Mouse (Mus musculus) heart, postnatal 0 days (tissue): ENCODE results near the gene Gm11011. TPM values are rescaled to one million over a fixed set of nuclear protein-coding genes. Genes with fewer than 3 reads are reported as not detected.

ENCODE experiments used
- ATAC-seq: fragments of 200-750 bp; cut with Nextera tagmentation; 2 replicates; pipeline ENCODE4 v1.8.0; 2017; ENCODE audit warnings: low read depth, moderate number of reproducible peaks, moderate library complexity; ENCODE audit not compliant: insufficient read depth
- DNase-seq: peaks from one replicate; pipeline ENCODE4 v3.0.0-alpha.2; 2016; ENCODE audit warnings: low spot score
- H3K27ac ChIP-seq: fragments of 300-500 bp; sonication (generic); 2 replicates; pipeline ENCODE4 v1.5.1; 2014; ENCODE audit warnings: low read depth, mild to moderate bottlenecking
- H3K27me3 ChIP-seq: fragments of 300-500 bp; sonication (generic); 2 replicates; pipeline ENCODE4 v1.6.1; 2014; ENCODE audit warnings: low read length, mixed read lengths; ENCODE audit not compliant: control insufficient read depth, insufficient read depth
- H3K36me3 ChIP-seq: fragments of 300-500 bp; sonication (generic); replicated peaks from 2 replicates; pipeline ENCODE4 v1.6.1; 2014; ENCODE audit warnings: low read length, mixed read lengths; ENCODE audit not compliant: control insufficient read depth, insufficient read depth
- H3K4me1 ChIP-seq: fragments of 300-500 bp; sonication (generic); 2 replicates; pipeline ENCODE4 v1.6.1; 2014; ENCODE audit warnings: antibody characterized with exemption; ENCODE audit not compliant: control insufficient read depth, insufficient read depth
- H3K4me2 ChIP-seq: fragments of 300-500 bp; sonication (generic); 2 replicates; pipeline ENCODE4 v1.6.1; 2014; ENCODE audit warnings: low read depth, mild to moderate bottlenecking, low read length, moderate library complexity
- H3K4me3 ChIP-seq: fragments of 300-500 bp; sonication (generic); 2 replicates; pipeline ENCODE4 v1.5.1; 2014; ENCODE audit warnings: low read depth, low read length
- H3K9ac ChIP-seq: fragments of 300-500 bp; sonication (generic); replicated peaks from 2 replicates; pipeline ENCODE4 v1.6.1; 2014; ENCODE audit warnings: low read depth, low read length, mixed read lengths
- H3K9me3 ChIP-seq: fragments of 300-500 bp; sonication (generic); replicated peaks from 2 replicates; pipeline ENCODE4 v1.6.1; 2016; ENCODE audit warnings: low read length; ENCODE audit not compliant: control insufficient read depth
- CTCF ChIP-seq: IDR thresholded peaks from 2 replicates; pipeline ENCODE4 v1.5.1; 2016; ENCODE audit warnings: antibody characterized with exemption, control low read depth, low read depth
- EP300 ChIP-seq: IDR thresholded peaks from 2 replicates; pipeline ENCODE4 v1.6.1; 2016; ENCODE audit warnings: antibody characterized with exemption, low read depth
- WGBS: fragments of 180-500 bp; shearing (Covaris S2); extraction: QIAGEN DNeasy Blood & Tissue Kit; methylation state at CpG from one replicate; pipeline ENCODE4 v1.1.7; 2014; 5-methylcytosine and 5-hydroxymethylcytosine counted together
- polyA plus RNA-seq: library from polyadenylated mRNA; unstranded; fragments of >200 nt; fragmentation: Nextera tagmentation; extraction: Ambion mirVana; gene quantifications from 2 replicates; pipeline ENCODE4 v1.2.1, GENCODE M21; 2015
- total RNA-seq: library from RNA; depleted of rRNA; stranded (reverse); fragments of >200 nt; gene quantifications from 2 replicates; pipeline ENCODE4 v1.2.3, GENCODE M21; 2014; ENCODE audit warnings: low replicate concordance

Gene Gm11011
- total and polyA plus RNA-seq, 2 experiments from 2014 or later, result not detected

DNA sequence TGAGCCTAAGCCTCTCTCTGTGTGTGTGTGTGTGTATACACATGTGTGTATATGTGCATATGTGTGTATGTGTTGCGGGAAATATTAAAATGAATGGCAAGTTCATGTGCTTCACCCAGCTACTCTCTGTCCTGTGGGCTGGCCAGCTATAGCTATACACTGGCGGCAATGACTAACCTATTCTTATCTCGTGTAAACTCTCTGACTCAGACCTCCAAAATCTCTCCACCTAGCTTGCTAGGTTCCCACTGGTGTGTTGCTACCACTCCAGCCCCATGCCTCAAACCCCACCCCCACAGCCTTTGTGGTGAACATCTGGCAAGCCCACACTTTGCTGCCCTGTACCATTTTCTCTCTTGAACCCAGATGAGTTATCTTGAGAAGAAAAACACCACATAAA lies 857 bp downstream of the Gm11011 start:
- DNase-seq, result no peak
- no peak for TF ChIP-seq CTCF
- TF ChIP-seq EP300, result no peak
- Histone ChIP-seq H3K27ac (no peak overlapping the region), H3K9me3 (no peaks in the 10 kb centered on the region), H3K4me3 (no peak overlapping the region), H3K36me3 (no peaks in the 10 kb centered on the region), H3K4me1 (no peaks in the 10 kb centered on the region), H3K9ac (no peak overlapping the region), H3K27me3 (no peaks in the 10 kb centered on the region), H3K4me2 (no peak overlapping the region)
- 52% methylated on average over 3 of the region's 3 CpGs for WGBS
- ATAC-seq, result no peak

DNA sequence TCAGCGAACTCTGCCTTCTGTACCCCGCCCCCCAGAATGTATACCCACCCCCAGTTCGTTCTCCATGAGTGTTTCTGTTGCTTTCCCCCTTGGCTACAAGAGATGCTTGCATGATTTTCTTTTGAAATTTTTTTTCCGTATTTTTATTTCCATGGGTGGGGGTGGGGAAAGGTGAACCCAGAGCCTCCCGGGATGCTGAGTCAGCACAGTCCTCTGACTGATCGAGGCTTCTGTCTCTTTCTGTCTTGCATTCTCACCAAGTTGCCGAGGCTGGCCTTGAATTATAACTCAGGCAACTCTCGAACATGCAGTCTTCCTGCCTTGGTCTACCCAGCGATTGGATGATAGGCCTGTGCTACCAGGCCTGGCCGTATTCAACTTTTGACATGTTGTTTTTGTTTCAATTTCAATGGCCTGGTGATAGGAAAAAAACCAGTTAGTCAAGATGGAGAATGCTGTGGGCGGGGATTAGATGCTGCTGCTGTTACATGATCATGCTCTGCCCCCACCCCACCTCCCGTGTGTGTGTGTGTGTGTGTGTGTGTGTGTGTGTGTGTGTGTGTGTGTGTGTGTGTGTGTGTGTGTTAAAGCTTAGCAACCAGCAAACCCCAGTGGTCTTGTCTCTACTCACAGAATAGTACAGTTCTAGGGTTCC lies 1.8 kb downstream of the Gm11011 start:
- Histone ChIP-seq H3K4me1 (no peaks in the 10 kb centered on the region), H3K36me3 (no peaks in the 10 kb centered on the region), H3K4me2 (no peak overlapping the region), H3K27ac (no peak overlapping the region), H3K4me3 (no peak overlapping the region), H3K9me3 (no peaks in the 10 kb centered on the region), H3K27me3 (no peaks in the 10 kb centered on the region), H3K9ac (no peak overlapping the region)
- DNase-seq, result no peak
- TF ChIP-seq CTCF, result no peak
- no peak for TF ChIP-seq EP300
- 74% methylated on average over 12 of the region's 12 CpGs for WGBS
- no peak for ATAC-seq

- DNase-seq, result no peak
- no peak for ATAC-seq
- H3K9ac ChIP-seq, result no peak overlapping the region
- no peak overlapping the region for H3K4me3 ChIP-seq
- no peaks in the 10 kb centered on the region for H3K9me3 ChIP-seq
- no peak overlapping the region for H3K27ac ChIP-seq
- H3K4me1 ChIP-seq, result no peaks in the 10 kb centered on the region
- H3K4me2 ChIP-seq, result no peak overlapping the region
- H3K36me3 ChIP-seq, result no peaks in the 10 kb centered on the region
- WGBS, result 80% methylated on average over 15 of the region's 15 CpGs
- H3K27me3 ChIP-seq, result no peaks in the 10 kb centered on the region
- TF ChIP-seq CTCF (no peak), EP300 (no peak)
These were observed 2.6 kb downstream of the Gm11011 start for GRCm38 (mm10) chr2:169584745-169585456.

GRCm38 (mm10) chr2:169583476-169583875 lies 4.1 kb downstream of the Gm11011 start:
- Histone ChIP-seq H3K9me3 (no peaks in the 10 kb centered on the region), H3K27ac (no peak overlapping the region), H3K4me3 (no peak overlapping the region), H3K9ac (no peak overlapping the region), H3K4me1 (no peaks in the 10 kb centered on the region), H3K4me2 (no peak overlapping the region), H3K36me3 (no peaks in the 10 kb centered on the region), H3K27me3 (no peaks in the 10 kb centered on the region)
- WGBS, result 69% methylated on average over 3 of the region's 3 CpGs
- TF ChIP-seq EP300 (no peak), CTCF (no peak)
- DNase-seq (no peak), ATAC-seq (no peak)

DNA sequence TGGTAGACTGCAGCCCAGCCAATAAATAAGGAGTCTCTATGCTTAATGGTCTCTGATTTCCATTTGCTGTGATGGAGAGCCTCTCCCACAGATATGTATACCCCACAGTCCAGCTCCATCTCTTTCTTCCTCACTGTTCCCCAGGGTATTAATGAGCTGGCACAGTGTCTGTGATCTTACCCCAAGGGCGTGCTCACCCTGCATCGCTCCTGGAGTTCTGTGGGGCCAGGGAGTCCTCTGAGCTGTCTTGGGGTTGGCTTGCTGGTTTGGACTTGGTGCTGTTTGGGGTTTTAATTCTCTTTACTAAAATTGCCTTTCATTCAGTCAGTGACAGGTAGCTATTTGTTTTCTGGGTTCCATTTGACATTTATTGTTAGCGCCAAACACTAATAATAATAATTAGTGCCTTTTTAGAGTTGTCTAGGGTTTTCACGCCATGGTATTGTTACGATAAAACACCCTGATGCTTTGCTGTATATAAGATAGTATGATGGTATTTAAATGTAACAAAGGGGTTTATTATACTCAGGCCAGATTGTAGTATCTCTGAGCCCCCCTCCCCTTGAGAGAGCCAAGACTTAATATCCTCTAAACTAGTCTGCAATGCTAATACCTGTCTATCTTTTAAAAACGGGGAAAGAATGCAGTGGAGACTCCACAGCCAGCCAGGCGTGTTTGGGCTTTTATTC lies 9.9 kb downstream of the Gm11011 start:
- Histone ChIP-seq H3K27ac (no peak overlapping the region), H3K36me3 (no peaks in the 10 kb centered on the region), H3K4me3 (no peak overlapping the region), H3K27me3 (no peaks in the 10 kb centered on the region), H3K9me3 (no peaks in the 10 kb centered on the region), H3K4me2 (no peak overlapping the region), H3K9ac (no peak overlapping the region), H3K4me1 (no peaks in the 10 kb centered on the region)
- TF ChIP-seq EP300 (no peak), CTCF (no peak)
- 67% methylated on average over 7 of the region's 7 CpGs for WGBS
- ATAC-seq (no peak), DNase-seq (no peak)
